Mouse (Mus musculus) embryonic facial prominence, embryonic 13.5 days (tissue): Measurements from ENCODE around the gene Stat2. TPM values are rescaled to one million over a fixed set of nuclear protein-coding genes. Genes with fewer than 3 reads are reported as not detected.
"Not testable (repeated sequence)": the region's sequence is repeated elsewhere in the genome, so short reads cannot be mapped to it uniquely, and the experiment has no call there.

Experiments used
- ATAC-seq: fragments of 200-750 bp; cut with Nextera tagmentation; 2 replicates; pipeline ENCODE4 v1.8.0; 2017; ENCODE audit warnings: low read depth; ENCODE audit not compliant: insufficient number of reproducible peaks, insufficient read depth, low FRiP score, low TSS enrichment
- H3K27ac ChIP-seq: fragments of 300-500 bp; sonication (generic); 2 replicates; pipeline ENCODE4 v1.5.1; 2015; ENCODE audit warnings: moderate library complexity, mild to moderate bottlenecking, inconsistent platforms
- H3K27me3 ChIP-seq: fragments of 300-500 bp; sonication (generic); 2 replicates; pipeline ENCODE4 v1.6.1; 2015; ENCODE audit warnings: mild to moderate bottlenecking, inconsistent platforms
- H3K36me3 ChIP-seq: fragments of 300-500 bp; sonication (generic); 2 replicates; pipeline ENCODE4 v1.6.1; 2015; ENCODE audit warnings: mild to moderate bottlenecking, inconsistent platforms
- H3K4me1 ChIP-seq: fragments of 300-500 bp; sonication (generic); 2 replicates; pipeline ENCODE4 v1.6.1; 2015; ENCODE audit warnings: inconsistent platforms
- H3K4me2 ChIP-seq: fragments of 300-500 bp; sonication (generic); 2 replicates; pipeline ENCODE4 v1.6.1; 2015; ENCODE audit warnings: moderate library complexity, mild to moderate bottlenecking, inconsistent platforms
- H3K4me3 ChIP-seq: fragments of 300-500 bp; sonication (generic); 2 replicates; pipeline ENCODE4 v1.5.1; 2015; ENCODE audit warnings: mild to moderate bottlenecking, inconsistent platforms
- H3K9ac ChIP-seq: fragments of 300-500 bp; sonication (generic); 2 replicates; pipeline ENCODE4 v1.6.1; 2015; ENCODE audit warnings: mild to moderate bottlenecking, inconsistent platforms
- H3K9me3 ChIP-seq: fragments of 300-500 bp; sonication (generic); 2 replicates; pipeline ENCODE4 v1.6.1; 2016; ENCODE audit warnings: inconsistent platforms
- WGBS: fragments of 180-500 bp; shearing (Covaris S2); methylation state at CpG from one replicate; pipeline ENCODE4 v1.1.7; 2015; ENCODE audit warnings: mixed read lengths; 5-methylcytosine and 5-hydroxymethylcytosine counted together
- polyA plus RNA-seq: library from polyadenylated mRNA; unstranded; fragments of >200 nt; fragmentation: Nextera tagmentation; extraction: Ambion mirVana; gene quantifications from 2 replicates; pipeline ENCODE4 v1.2.1, GENCODE M21; 2015

Gene Stat2
- polyA plus RNA-seq, 1 experiment from 2014 or later, result 19.0 TPM

- Histone ChIP-seq H3K27ac (no peak overlapping the region), H3K4me3 (no peak overlapping the region), H3K36me3 (no peaks in the 10 kb centered on the region), H3K9ac (no peak overlapping the region), H3K4me2 (no peak overlapping the region), H3K27me3 (no peaks in the 10 kb centered on the region), H3K9me3 (no peaks in the 10 kb centered on the region), H3K4me1 (no peaks in the 10 kb centered on the region)
- ATAC-seq, result no peak
- WGBS, result 85% methylated on average over 5 of the region's 5 CpGs
Measured at GRCm38 (mm10) chr10:128259946-128260345, 10.4 kb upstream of the Stat2 start.

- not testable (repeated sequence) for H3K4me1 ChIP-seq, H3K9ac ChIP-seq, H3K9me3 ChIP-seq, H3K36me3 ChIP-seq, H3K27ac ChIP-seq, ATAC-seq, H3K4me2 ChIP-seq, H3K27me3 ChIP-seq, H3K4me3 ChIP-seq
- 84% methylated on average over 7 of the region's 7 CpGs for WGBS
Measured at GRCm38 (mm10) chr10:128260376-128260775, 10.0 kb upstream of the Stat2 start.

- WGBS, result 80% methylated on average over 22 of the region's 22 CpGs
- Histone ChIP-seq H3K27me3 (no peaks in the 10 kb centered on the region), H3K36me3 (no peaks in the 10 kb centered on the region), H3K9ac (no peak overlapping the region), H3K27ac (no peak overlapping the region), H3K4me2 (no peak overlapping the region), H3K9me3 (no peaks in the 10 kb centered on the region), H3K4me1 (no peaks in the 10 kb centered on the region), H3K4me3 (no peak overlapping the region)
- no peak for ATAC-seq
Measured at GRCm38 (mm10) chr10:128262300-128262699, 8.1 kb upstream of the Stat2 start.

GRCm38 (mm10) chr10:128263393-128264310 is 6.7 kb upstream of the Stat2 start:
- Histone ChIP-seq H3K4me2 (no peak overlapping the region), H3K9ac (no peak overlapping the region), H3K27me3 (no peaks in the 10 kb centered on the region), H3K4me1 (no peaks in the 10 kb centered on the region), H3K9me3 (no peaks in the 10 kb centered on the region), H3K36me3 (no peaks in the 10 kb centered on the region), H3K4me3 (no peak overlapping the region), H3K27ac (no peak overlapping the region)
- WGBS, result 83% methylated on average over 6 of the region's 6 CpGs
- no peak for ATAC-seq

- H3K27me3 ChIP-seq, result no peaks in the 10 kb centered on the region
- H3K27ac ChIP-seq, result no peak within 1 kb of the TSS
- WGBS, result 52% methylated on average over 6 of the region's 6 CpGs
- H3K36me3 ChIP-seq, result no peaks in the 10 kb centered on the region
- ATAC-seq, result no peak
- H3K9me3 ChIP-seq, result no peaks in the 10 kb centered on the region
- no peak within 1 kb of the TSS for H3K4me3 ChIP-seq
- no peak within 1 kb of the TSS for H3K4me2 ChIP-seq
- no peak within 1 kb of the TSS for H3K9ac ChIP-seq
- H3K4me1 ChIP-seq, result peaks cover 4% of the 10 kb centered on the region; the same call in 1 of the 2 replicates
Measured at GRCm38 (mm10) chr10:128268371-128268770, 2.0 kb upstream of the Stat2 start, which contains the start of gene Apof. Gene Apof (plus strand): TSS chr10:128268671.

GRCm38 (mm10) chr10:128269206-128269910 is 1.0 kb upstream of the Stat2 start:
- Histone ChIP-seq H3K9me3 (no peaks in the 10 kb centered on the region), H3K4me3 (no peak overlapping the region), H3K36me3 (no peaks in the 10 kb centered on the region), H3K4me1 (peaks cover 4% of the 10 kb centered on the region; the same call in 1 of the 2 replicates), H3K27me3 (no peaks in the 10 kb centered on the region), H3K9ac (no peak overlapping the region), H3K27ac (no peak overlapping the region), H3K4me2 (peak overlapping the region; percentile 72; the same call in 1 of the 2 replicates)
- WGBS, result 87% methylated on average over 16 of the region's 16 CpGs
- ATAC-seq, result no peak

- Histone ChIP-seq H3K9ac (peak overlapping the region; percentile 84), H3K27me3 (no peaks in the 10 kb centered on the region), H3K4me2 (peak overlapping the region; percentile 72), H3K36me3 (no peaks in the 10 kb centered on the region), H3K4me3 (peak overlapping the region; percentile 78), H3K27ac (peak overlapping the region; percentile 78; the same call in 1 of the 2 replicates), H3K9me3 (no peaks in the 10 kb centered on the region), H3K4me1 (peaks cover 4% of the 10 kb centered on the region; the same call in 1 of the 2 replicates)
- no peak for ATAC-seq
- WGBS, result 40% methylated on average over 7 of the region's 7 CpGs
Measured at GRCm38 (mm10) chr10:128270866-128271265, 507 bp downstream of the Stat2 start.

- Histone ChIP-seq H3K9me3 (no peaks in the 10 kb centered on the region), H3K4me1 (peaks cover 4% of the 10 kb centered on the region; the same call in 1 of the 2 replicates), H3K36me3 (peaks cover 5% of the 10 kb centered on the region), H3K4me2 (no peak overlapping the region), H3K27me3 (no peaks in the 10 kb centered on the region), H3K27ac (no peak overlapping the region), H3K4me3 (no peak overlapping the region), H3K9ac (no peak overlapping the region)
- WGBS, result 60% methylated on average over 2 of the region's 2 CpGs
- ATAC-seq, result no peak
Measured at GRCm38 (mm10) chr10:128271883-128272282, 1.5 kb downstream of the Stat2 start.

- H3K36me3 ChIP-seq, result peaks cover 14% of the 10 kb centered on the region
- WGBS, result 93% methylated on average over 4 of the region's 7 CpGs
- H3K4me2 ChIP-seq, ATAC-seq, H3K9me3 ChIP-seq, H3K4me1 ChIP-seq, H3K27me3 ChIP-seq, H3K4me3 ChIP-seq, H3K27ac ChIP-seq, H3K9ac ChIP-seq: not testable (repeated sequence)
Measured at GRCm38 (mm10) chr10:128272819-128273439, 2.6 kb downstream of the Stat2 start.

- H3K36me3 ChIP-seq, result peaks cover 32% of the 10 kb centered on the region
- H3K9ac ChIP-seq, H3K4me2 ChIP-seq, ATAC-seq, H3K4me3 ChIP-seq, H3K27me3 ChIP-seq, H3K27ac ChIP-seq, H3K4me1 ChIP-seq, H3K9me3 ChIP-seq: not testable (repeated sequence)
- WGBS, result 98% methylated on average over 1 of the region's 1 CpGs
Measured at GRCm38 (mm10) chr10:128275374-128275773, 5.0 kb downstream of the Stat2 start.

GRCm38 (mm10) chr10:128278158-128278557 is 7.8 kb downstream of the Stat2 start:
- H3K4me1 ChIP-seq, result no peaks in the 10 kb centered on the region
- no peak overlapping the region for H3K4me2 ChIP-seq
- no peak overlapping the region for H3K9ac ChIP-seq
- H3K36me3 ChIP-seq, result peaks cover 57% of the 10 kb centered on the region
- no peak overlapping the region for H3K27ac ChIP-seq
- H3K9me3 ChIP-seq, result no peaks in the 10 kb centered on the region
- no peaks in the 10 kb centered on the region for H3K27me3 ChIP-seq
- 62% methylated on average over 6 of the region's 6 CpGs for WGBS
- no peak for ATAC-seq
- H3K4me3 ChIP-seq, result no peak overlapping the region
